Comparison of ENCODE assay signal across 9 mouse cellular contexts in genomic region chr10:52234654-52234981, GRCm38 (mm10). TPM values are rescaled to one million over a fixed set of nuclear protein-coding genes. Genes with fewer than 3 reads are reported as not detected.
DNase-seq lines count a peak whose midpoint lies in the region; ATAC-seq and TF ChIP-seq lines count a peak whose summit lies in the region.
"Had no signal": no experiment of that assay in that cellular context is flagged by ENCODE, and none has a peak within 500 bp of the region (broad histone marks: within the 10 kb centered on the region; RNA-seq: fewer than 3 reads in every experiment).

No protein-coding gene starts in this region.

- peak overlapping the region; percentile 75; the same call in 1 of the 2 replicates for H3K9ac ChIP-seq in embryonic facial prominence, embryonic 12.5 days
- H3K9ac ChIP-seq in midbrain, postnatal 0 days (replicated peaks; ENCODE audit: low read length, poor library complexity, severe bottlenecking) = no peak overlapping the region

- no peak overlapping the region for H3K27ac ChIP-seq in layer of hippocampus, adult 2 months
- no peak overlapping the region for H3K27ac ChIP-seq in embryonic facial prominence, embryonic 12.5 days
- H3K27ac ChIP-seq in midbrain, postnatal 0 days (ENCODE audit: low read depth, low read length) = no peak overlapping the region

- DNase-seq in layer of hippocampus, adult 2 months (ENCODE audit: low spot score in 2 of 2) = no peak
- no peak for DNase-seq in layer of hippocampus, postnatal 14 days (ENCODE audit: low spot score in 2 of 2)
- DNase-seq in induced T-regulatory cell, adult 2 months (ENCODE audit: low read depth) = peak; percentile 2
- no peak for DNase-seq in midbrain, postnatal 0 days (ENCODE audit: low spot score)
- no peak for DNase-seq in frontal cortex, adult 2 months (ENCODE audit: extremely low spot score in 1 of 2, low spot score in 1 of 2)
- no peak for DNase-seq in embryo, embryonic 10 days (ENCODE audit: low spot score)
- no peak for DNase-seq in left cerebral cortex, adult 11 months (ENCODE audit: low spot score)

- H3K4me2 ChIP-seq in embryonic facial prominence, embryonic 12.5 days (replicated peaks) = peak overlapping the region; percentile 72
- peak overlapping the region; percentile 90 for H3K4me2 ChIP-seq in midbrain, postnatal 0 days (ENCODE audit: low read depth, low read length, poor library complexity, severe bottlenecking)

- H3K4me1 ChIP-seq in embryonic facial prominence, embryonic 12.5 days = peaks cover 6% of the 10 kb centered on the region; the same call in 1 of the 2 replicates
- no peaks in the 10 kb centered on the region for H3K4me1 ChIP-seq in midbrain, postnatal 0 days (ENCODE audit: insufficient read depth, low read length)

- WGBS in embryonic facial prominence, embryonic 12.5 days = 17% methylated on average over 7 of the region's 7 CpGs
- WGBS in midbrain, postnatal 0 days = 7% methylated on average over 7 of the region's 7 CpGs

- H3K9me3 ChIP-seq in embryonic facial prominence, embryonic 12.5 days = no peaks in the 10 kb centered on the region
- H3K9me3 ChIP-seq in midbrain, postnatal 0 days (ENCODE audit: low read length) = no peaks in the 10 kb centered on the region

- no peaks in the 10 kb centered on the region for H3K36me3 ChIP-seq in embryonic facial prominence, embryonic 12.5 days
- H3K36me3 ChIP-seq in midbrain, postnatal 0 days (ENCODE audit: insufficient read depth, low read length) = no peaks in the 10 kb centered on the region

- H3K27me3 ChIP-seq in embryonic facial prominence, embryonic 12.5 days = no peaks in the 10 kb centered on the region
- H3K27me3 ChIP-seq in midbrain, postnatal 0 days (ENCODE audit: insufficient read depth, low read length) = no peaks in the 10 kb centered on the region

- ATAC-seq in embryonic facial prominence, embryonic 12.5 days (ENCODE audit: insufficient number of reproducible peaks, insufficient read depth, low FRiP score, low TSS enrichment) = no peak
- ATAC-seq in midbrain, postnatal 0 days (ENCODE audit: low FRiP score) = no peak

- no peak for TF ChIP-seq CTCF in layer of hippocampus, adult 2 months (conservative IDR thresholded peaks at IDR 0.05)
- TF ChIP-seq CTCF in midbrain, postnatal 0 days (IDR thresholded peaks at IDR 0.05) = no peak

- peak overlapping the region; percentile 79 for H3K4me3 ChIP-seq in layer of hippocampus, adult 2 months
- H3K4me3 ChIP-seq in embryonic facial prominence, embryonic 12.5 days = peak overlapping the region; percentile 85
- peak overlapping the region; percentile 88 for H3K4me3 ChIP-seq in midbrain, postnatal 0 days (ENCODE audit: low read depth, low read length)

RNA-seq across cellular contexts. Expression of gene Dcbld1, which starts 1.2 kb away (rescaled TPM):
- 1 to 10 TPM; 6.1 to 6.8 TPM for total RNA-seq in layer of hippocampus, adult 2 months (2021)
- 1 to 10 TPM; 8.2 to 8.4 TPM for total RNA-seq in layer of hippocampus, postnatal 14 days (2021)
- polyA plus RNA-seq in embryonic facial prominence, embryonic 12.5 days (2016; fragmentation: Nextera tagmentation; extraction: Ambion mirVana) = 24.5 and 25.7 TPM in 2 replicates
- 11.8 and 12.6 TPM in 2 replicates for total RNA-seq in midbrain, postnatal 0 days (2014; rRNA removed)
- polyA plus RNA-seq in midbrain, postnatal 0 days (2015; fragmentation: Nextera tagmentation; extraction: Ambion mirVana) = 19.3 and 20.5 TPM in 2 replicates
- 6.6 TPM in 2 replicates for polyA plus RNA-seq in frontal cortex, adult 2 months (2012; rRNA removed)

RNA-seq across cellular contexts. Expression of gene Ros1, which starts 39.6 kb away (rescaled TPM):
- total RNA-seq in layer of hippocampus, adult 2 months (2021) = not detected
- total RNA-seq in layer of hippocampus, postnatal 14 days (2021) = not detected
- not detected in 2 replicates for polyA plus RNA-seq in embryonic facial prominence, embryonic 12.5 days (2016; fragmentation: Nextera tagmentation; extraction: Ambion mirVana)
- not detected in 2 replicates for total RNA-seq in midbrain, postnatal 0 days (2014; rRNA removed)
- polyA plus RNA-seq in midbrain, postnatal 0 days (2015; fragmentation: Nextera tagmentation; extraction: Ambion mirVana) = not detected in 2 replicates
- not detected in 2 replicates for polyA plus RNA-seq in frontal cortex, adult 2 months (2012; rRNA removed)
- polyA plus RNA-seq: spleen, adult 2 months had no signal
